Mouse (Mus musculus): Measurements from ENCODE around the gene Padi1. TPM values are rescaled to one million over a fixed set of nuclear protein-coding genes. Genes with fewer than 3 reads are reported as not detected.

Padi1 gene
- polyA plus RNA-seq, 1 experiment, result 0.01 TPM

- Histone ChIP-seq H3K79me2 (ENCODE audit: control insufficient read depth, insufficient read depth) (no peaks in the 10 kb centered on the region), H3K27me3 (ENCODE audit: control insufficient read depth, insufficient read depth, insufficient read length) (no peaks in the 10 kb centered on the region), H3K36me3 (ENCODE audit: control insufficient read depth, insufficient read depth) (no peaks in the 10 kb centered on the region), H3K4me3 (ENCODE audit: insufficient read depth, poor library complexity, severe bottlenecking) (no peak overlapping the region), H3ac (ENCODE audit: control insufficient read depth, insufficient read length, low read depth) (no peak overlapping the region), H3K79me3 (ENCODE audit: low read depth) (no peaks in the 10 kb centered on the region)
- TF ChIP-seq FOSL1 (IDR thresholded peaks at IDR 0.05; ENCODE audit: insufficient read depth, low read length, poor library complexity, severe bottlenecking), result no peak
Observed at GRCm38 (mm10) chr4:140881771-140882170, 36.2 kb upstream of the Padi1 start.

- no peaks in the 10 kb centered on the region for H3K36me3 ChIP-seq (ENCODE audit: control insufficient read depth, insufficient read depth)
- no peak overlapping the region for H3ac ChIP-seq (ENCODE audit: control insufficient read depth, insufficient read length, low read depth)
- TF ChIP-seq MAX (IDR thresholded peaks at IDR 0.05) (no peak), FOSL1 (IDR thresholded peaks at IDR 0.05; ENCODE audit: insufficient read depth, low read length, poor library complexity, severe bottlenecking) (no peak), CTCF (IDR thresholded peaks at IDR 0.05; ENCODE audit: control insufficient read depth, insufficient read depth, insufficient read length) (no peak), CEBPB (IDR thresholded peaks at IDR 0.05; ENCODE audit: low read depth) (no peak), MYOD1 (IDR thresholded peaks at IDR 0.05; ENCODE audit: control insufficient read depth, insufficient read length, low read depth) (no peak), USF1 (IDR thresholded peaks at IDR 0.05; ENCODE audit: low read depth) (no peak), MYOG (IDR thresholded peaks at IDR 0.05; ENCODE audit: control insufficient read depth, extremely low read depth, insufficient read length) (no peak)
- no peak overlapping the region for H3K4me3 ChIP-seq (ENCODE audit: insufficient read depth, poor library complexity, severe bottlenecking)
- no peaks in the 10 kb centered on the region for H3K27me3 ChIP-seq (ENCODE audit: control insufficient read depth, insufficient read depth, insufficient read length)
- no peaks in the 10 kb centered on the region for H3K79me3 ChIP-seq (ENCODE audit: low read depth)
- no peaks in the 10 kb centered on the region for H3K79me2 ChIP-seq (ENCODE audit: control insufficient read depth, insufficient read depth)
Observed at GRCm38 (mm10) chr4:140881026-140881670, 35.6 kb upstream of the Padi1 start.

GRCm38 (mm10) chr4:140880207-140880606 is 34.6 kb upstream of the Padi1 start:
- Histone ChIP-seq H3K4me3 (ENCODE audit: insufficient read depth, poor library complexity, severe bottlenecking) (no peak overlapping the region), H3K36me3 (ENCODE audit: control insufficient read depth, insufficient read depth) (no peaks in the 10 kb centered on the region), H3ac (ENCODE audit: control insufficient read depth, insufficient read length, low read depth) (no peak overlapping the region), H3K27me3 (ENCODE audit: control insufficient read depth, insufficient read depth, insufficient read length) (no peaks in the 10 kb centered on the region), H3K79me3 (ENCODE audit: low read depth) (no peaks in the 10 kb centered on the region), H3K79me2 (ENCODE audit: control insufficient read depth, insufficient read depth) (no peaks in the 10 kb centered on the region)
- TF ChIP-seq CTCF (IDR thresholded peaks at IDR 0.05; ENCODE audit: control insufficient read depth, insufficient read depth, insufficient read length) (no peak), CEBPB (IDR thresholded peaks at IDR 0.05; ENCODE audit: low read depth) (no peak), FOSL1 (IDR thresholded peaks at IDR 0.05; ENCODE audit: insufficient read depth, low read length, poor library complexity, severe bottlenecking) (no peak), MYOD1 (IDR thresholded peaks at IDR 0.05; ENCODE audit: control insufficient read depth, insufficient read length, low read depth) (no peak), USF1 (IDR thresholded peaks at IDR 0.05; ENCODE audit: low read depth) (no peak), MAX (IDR thresholded peaks at IDR 0.05) (no peak), MYOG (IDR thresholded peaks at IDR 0.05; ENCODE audit: control insufficient read depth, extremely low read depth, insufficient read length) (no peak)

GRCm38 (mm10) chr4:140879739-140880138 is 34.2 kb upstream of the Padi1 start:
- Histone ChIP-seq H3K27me3 (ENCODE audit: control insufficient read depth, insufficient read depth, insufficient read length) (no peaks in the 10 kb centered on the region), H3K4me3 (ENCODE audit: insufficient read depth, poor library complexity, severe bottlenecking) (no peak overlapping the region), H3ac (ENCODE audit: control insufficient read depth, insufficient read length, low read depth) (no peak overlapping the region), H3K36me3 (ENCODE audit: control insufficient read depth, insufficient read depth) (no peaks in the 10 kb centered on the region), H3K79me2 (ENCODE audit: control insufficient read depth, insufficient read depth) (no peaks in the 10 kb centered on the region), H3K79me3 (ENCODE audit: low read depth) (no peaks in the 10 kb centered on the region)
- no peak for TF ChIP-seq CTCF (IDR thresholded peaks at IDR 0.05; ENCODE audit: control insufficient read depth, insufficient read depth, insufficient read length)
- no peak for TF ChIP-seq MYOD1 (IDR thresholded peaks at IDR 0.05; ENCODE audit: control insufficient read depth, insufficient read length, low read depth)
- TF ChIP-seq FOSL1 (IDR thresholded peaks at IDR 0.05; ENCODE audit: insufficient read depth, low read length, poor library complexity, severe bottlenecking), result no peak
- TF ChIP-seq MAX (IDR thresholded peaks at IDR 0.05), result no peak
- TF ChIP-seq CEBPB (IDR thresholded peaks at IDR 0.05; ENCODE audit: low read depth), result no peak
- no peak for TF ChIP-seq MYOG (IDR thresholded peaks at IDR 0.05; ENCODE audit: control insufficient read depth, extremely low read depth, insufficient read length)
- TF ChIP-seq USF1 (IDR thresholded peaks at IDR 0.05; ENCODE audit: low read depth), result no peak

- H3ac ChIP-seq (ENCODE audit: control insufficient read depth, insufficient read length, low read depth), result no peak overlapping the region
- H3K79me2 ChIP-seq (ENCODE audit: control insufficient read depth, insufficient read depth), result no peaks in the 10 kb centered on the region
- H3K27me3 ChIP-seq (ENCODE audit: control insufficient read depth, insufficient read depth, insufficient read length), result no peaks in the 10 kb centered on the region
- H3K79me3 ChIP-seq (ENCODE audit: low read depth), result no peaks in the 10 kb centered on the region
- no peak overlapping the region for H3K4me3 ChIP-seq (ENCODE audit: insufficient read depth, poor library complexity, severe bottlenecking)
- TF ChIP-seq USF1 (IDR thresholded peaks at IDR 0.05; ENCODE audit: low read depth) (no peak), CEBPB (IDR thresholded peaks at IDR 0.05; ENCODE audit: low read depth) (no peak), MAX (IDR thresholded peaks at IDR 0.05) (no peak), MYOG (IDR thresholded peaks at IDR 0.05; ENCODE audit: control insufficient read depth, extremely low read depth, insufficient read length) (no peak), MYOD1 (IDR thresholded peaks at IDR 0.05; ENCODE audit: control insufficient read depth, insufficient read length, low read depth) (no peak), CTCF (IDR thresholded peaks at IDR 0.05; ENCODE audit: control insufficient read depth, insufficient read depth, insufficient read length) (no peak), FOSL1 (IDR thresholded peaks at IDR 0.05; ENCODE audit: insufficient read depth, low read length, poor library complexity, severe bottlenecking) (no peak)
- no peaks in the 10 kb centered on the region for H3K36me3 ChIP-seq (ENCODE audit: control insufficient read depth, insufficient read depth)
Observed at GRCm38 (mm10) chr4:140879116-140879515, 33.5 kb upstream of the Padi1 start.

GRCm38 (mm10) chr4:140878655-140879054 is 33.1 kb upstream of the Padi1 start:
- no peak for TF ChIP-seq MYOD1 (IDR thresholded peaks at IDR 0.05; ENCODE audit: control insufficient read depth, insufficient read length, low read depth)
- TF ChIP-seq MAX (IDR thresholded peaks at IDR 0.05), result no peak
- no peak for TF ChIP-seq MYOG (IDR thresholded peaks at IDR 0.05; ENCODE audit: control insufficient read depth, extremely low read depth, insufficient read length)
- no peak for TF ChIP-seq USF1 (IDR thresholded peaks at IDR 0.05; ENCODE audit: low read depth)
- no peak for TF ChIP-seq CTCF (IDR thresholded peaks at IDR 0.05; ENCODE audit: control insufficient read depth, insufficient read depth, insufficient read length)
- TF ChIP-seq CEBPB (IDR thresholded peaks at IDR 0.05; ENCODE audit: low read depth), result no peak
- TF ChIP-seq FOSL1 (IDR thresholded peaks at IDR 0.05; ENCODE audit: insufficient read depth, low read length, poor library complexity, severe bottlenecking), result no peak
- Histone ChIP-seq H3K36me3 (ENCODE audit: control insufficient read depth, insufficient read depth) (no peaks in the 10 kb centered on the region), H3ac (ENCODE audit: control insufficient read depth, insufficient read length, low read depth) (no peak overlapping the region), H3K27me3 (ENCODE audit: control insufficient read depth, insufficient read depth, insufficient read length) (no peaks in the 10 kb centered on the region), H3K79me3 (ENCODE audit: low read depth) (no peaks in the 10 kb centered on the region), H3K4me3 (ENCODE audit: insufficient read depth, poor library complexity, severe bottlenecking) (no peak overlapping the region), H3K79me2 (ENCODE audit: control insufficient read depth, insufficient read depth) (no peaks in the 10 kb centered on the region)

Measured in C2C12 (cell line).